Mouse (Mus musculus) kidney, adult 2 months (tissue): ENCODE data around the gene Msi2. TPM values are rescaled to one million over a fixed set of nuclear protein-coding genes. Genes with fewer than 3 reads are reported as not detected.

Source experiments
- DNase-seq: peaks from one replicate; pipeline ENCODE4 v3.0.0; 2021
- H3K27ac ChIP-seq: fragments of 200-500 bp; 2 replicates; pipeline ENCODE4 v1.5.1; 2012; ENCODE audit warnings: low read depth, low read length, control low read depth, inconsistent platforms; ENCODE audit not compliant: insufficient read depth
- H3K27me3 ChIP-seq: fragments of 200-500 bp; replicated peaks from 2 replicates; pipeline ENCODE4 v1.6.1; 2012; ENCODE audit warnings: mild to moderate bottlenecking, moderate library complexity, low read length, inconsistent platforms; ENCODE audit not compliant: control insufficient read depth, insufficient read depth
- H3K36me3 ChIP-seq: fragments of 200-500 bp; 2 replicates; pipeline ENCODE4 v1.6.1; 2012; ENCODE audit warnings: mild to moderate bottlenecking, moderate library complexity, low read length, inconsistent platforms; ENCODE audit not compliant: control insufficient read depth, insufficient read depth
- H3K4me1 ChIP-seq: fragments of 200-500 bp; 2 replicates; pipeline ENCODE4 v1.6.1; 2011; ENCODE audit warnings: low read length; ENCODE audit not compliant: control insufficient read depth, insufficient read depth
- H3K4me3 ChIP-seq: fragments of 200-500 bp; 2 replicates; pipeline ENCODE4 v1.5.1; 2011; ENCODE audit warnings: mild to moderate bottlenecking, low read depth, low read length, control low read depth; ENCODE audit not compliant: insufficient read depth
- CTCF ChIP-seq: fragments of 200-500 bp; conservative IDR thresholded peaks from 2 replicates; pipeline ENCODE4 v1.5.1; 2011; ENCODE audit warnings: low read depth, mild to moderate bottlenecking, control low read depth, low read length, moderate library complexity, mixed read lengths; ENCODE audit not compliant: insufficient read depth, insufficient read length
- POLR2A ChIP-seq: fragments of 200-500 bp; IDR thresholded peaks from one replicate; pipeline ENCODE4 v1.6.1; 2011; ENCODE audit warnings: low read depth, low read length, control low read depth
- WGBS: fragments of 180-500 bp; shearing (Covaris S2); methylation state at CpG from one replicate; pipeline ENCODE4 v1.1.7; 2018; 5-methylcytosine and 5-hydroxymethylcytosine counted together
- polyA plus RNA-seq: library from polyadenylated mRNA; depleted of rRNA; stranded (reverse); fragments of >200 nt; gene quantifications from 2 replicates; pipeline ENCODE4 v1.2.3, GENCODE M21; 2012

The Msi2 gene
- polyA plus RNA-seq, 1 experiment = 43.5 TPM

GRCm38 (mm10) chr11:88675526-88676353 lies 42.6 kb downstream of the Msi2 start:
- no peaks in the 10 kb centered on the region for H3K36me3 ChIP-seq
- peak; percentile 61 for DNase-seq
- H3K4me3 ChIP-seq = no peak overlapping the region
- 50% methylated on average over 18 of the region's 18 CpGs for WGBS
- H3K27ac ChIP-seq = no peak overlapping the region
- H3K4me1 ChIP-seq = no peaks in the 10 kb centered on the region; the same call in 1 of the 2 replicates
- TF ChIP-seq POLR2A (no peak), CTCF (no peak)
- no peaks in the 10 kb centered on the region for H3K27me3 ChIP-seq

GRCm38 (mm10) chr11:88674075-88674474 lies 44.2 kb downstream of the Msi2 start:
- peak overlapping the region; percentile 48; the same call in 1 of the 2 replicates for H3K27ac ChIP-seq
- peaks cover 4% of the 10 kb centered on the region for H3K4me1 ChIP-seq
- peak; percentile 70 for DNase-seq
- H3K27me3 ChIP-seq = no peaks in the 10 kb centered on the region
- WGBS = 78% methylated on average over 9 of the region's 9 CpGs
- TF ChIP-seq POLR2A = no peak
- no peak for TF ChIP-seq CTCF
- no peak overlapping the region for H3K4me3 ChIP-seq
- no peaks in the 10 kb centered on the region for H3K36me3 ChIP-seq

GRCm38 (mm10) chr11:88670925-88671324 lies 47.4 kb downstream of the Msi2 start:
- Histone ChIP-seq H3K4me1 (peaks cover 4% of the 10 kb centered on the region; the same call in 1 of the 2 replicates), H3K27ac (no peak overlapping the region), H3K4me3 (no peak overlapping the region), H3K36me3 (no peaks in the 10 kb centered on the region), H3K27me3 (no peaks in the 10 kb centered on the region)
- TF ChIP-seq CTCF = no peak
- no peak for TF ChIP-seq POLR2A
- WGBS = 93% methylated on average over 5 of the region's 5 CpGs
- no peak for DNase-seq

- WGBS = 77% methylated on average over 7 of the region's 7 CpGs
- no peak for DNase-seq
- Histone ChIP-seq H3K4me3 (no peak overlapping the region), H3K27me3 (no peaks in the 10 kb centered on the region), H3K36me3 (no peaks in the 10 kb centered on the region), H3K27ac (no peak overlapping the region), H3K4me1 (peaks cover 4% of the 10 kb centered on the region; the same call in 1 of the 2 replicates)
- no peak for TF ChIP-seq CTCF
Measured at GRCm38 (mm10) chr11:88669106-88669505, 49.2 kb downstream of the Msi2 start.

- Histone ChIP-seq H3K27me3 (no peaks in the 10 kb centered on the region), H3K4me1 (peaks cover 4% of the 10 kb centered on the region; the same call in 1 of the 2 replicates), H3K36me3 (no peaks in the 10 kb centered on the region), H3K4me3 (no peak overlapping the region), H3K27ac (no peak overlapping the region)
- 92% methylated on average over 14 of the region's 14 CpGs for WGBS
- no peak for DNase-seq
- TF ChIP-seq POLR2A = no peak
- no peak for TF ChIP-seq CTCF
Measured at GRCm38 (mm10) chr11:88668345-88668744, 50.0 kb downstream of the Msi2 start.

- no peak for DNase-seq
- no peak for TF ChIP-seq CTCF
- TF ChIP-seq POLR2A = no peak
- WGBS = 85% methylated on average over 15 of the region's 15 CpGs
- H3K27me3 ChIP-seq = no peaks in the 10 kb centered on the region
- H3K4me3 ChIP-seq = no peak overlapping the region
- no peak overlapping the region for H3K27ac ChIP-seq
- H3K4me1 ChIP-seq = peaks cover 21% of the 10 kb centered on the region
- no peaks in the 10 kb centered on the region for H3K36me3 ChIP-seq
Measured at GRCm38 (mm10) chr11:88665799-88666198, 52.5 kb downstream of the Msi2 start.

- WGBS = 50% methylated on average over 11 of the region's 11 CpGs
- Histone ChIP-seq H3K4me3 (no peak overlapping the region), H3K4me1 (peaks cover 26% of the 10 kb centered on the region), H3K27ac (peak overlapping the region; percentile 75), H3K27me3 (no peaks in the 10 kb centered on the region), H3K36me3 (no peaks in the 10 kb centered on the region; the same call in 1 of the 2 replicates)
- peak; percentile 86 for DNase-seq
- TF ChIP-seq CTCF = no peak
- no peak for TF ChIP-seq POLR2A
Measured at GRCm38 (mm10) chr11:88661444-88662180, 56.7 kb downstream of the Msi2 start.
